Mouse (Mus musculus) hindbrain, embryonic 11.5 days (tissue): ENCODE results near the gene Mthfr. TPM values are rescaled to one million over a fixed set of nuclear protein-coding genes. Genes with fewer than 3 reads are reported as not detected.
"Not testable (repeated sequence)": the region's sequence is repeated elsewhere in the genome, so short reads cannot be mapped to it uniquely, and the experiment has no call there.

ENCODE experiments used
- ATAC-seq: fragments of 200-750 bp; cut with Nextera tagmentation; 2 replicates; pipeline ENCODE4 v1.8.0; 2017; ENCODE audit warnings: mild to moderate bottlenecking, moderate TSS enrichment, moderate library complexity; ENCODE audit not compliant: low FRiP score
- DNase-seq: peaks from one replicate; pipeline ENCODE4 v3.0.0-alpha.2; 2015; ENCODE audit warnings: low spot score
- H3K27ac ChIP-seq: fragments of 300-500 bp; sonication (generic); 2 replicates; pipeline ENCODE4 v1.5.1; 2014; ENCODE audit warnings: mild to moderate bottlenecking, low read depth, low read length
- H3K27me3 ChIP-seq: fragments of 300-500 bp; sonication (generic); 2 replicates; pipeline ENCODE4 v1.6.1; 2014; ENCODE audit warnings: mild to moderate bottlenecking, low read length, moderate library complexity, mixed read lengths; ENCODE audit not compliant: control insufficient read depth, insufficient read depth
- H3K36me3 ChIP-seq: fragments of 300-500 bp; sonication (generic); 2 replicates; pipeline ENCODE4 v1.6.1; 2014; ENCODE audit warnings: mild to moderate bottlenecking, low read length, moderate library complexity, mixed read lengths; ENCODE audit not compliant: control insufficient read depth, insufficient read depth
- H3K4me1 ChIP-seq: fragments of 300-500 bp; sonication (generic); replicated peaks from 2 replicates; pipeline ENCODE4 v1.6.1; 2014; ENCODE audit warnings: low read length, mixed read lengths; ENCODE audit not compliant: control insufficient read depth, insufficient read depth
- H3K4me2 ChIP-seq: fragments of 300-500 bp; sonication (generic); replicated peaks from 2 replicates; pipeline ENCODE4 v1.6.1; 2014; ENCODE audit warnings: mild to moderate bottlenecking, low read depth, low read length
- H3K4me3 ChIP-seq: fragments of 300-500 bp; sonication (generic); 2 replicates; pipeline ENCODE4 v1.5.1; 2014; ENCODE audit warnings: low read depth, low read length
- H3K9ac ChIP-seq: fragments of 300-500 bp; sonication (generic); 2 replicates; pipeline ENCODE4 v1.6.1; 2014; ENCODE audit warnings: low read depth, low read length
- H3K9me3 ChIP-seq: fragments of 300-500 bp; sonication (generic); 2 replicates; pipeline ENCODE4 v1.6.1; 2016; ENCODE audit warnings: low read length; ENCODE audit not compliant: control insufficient read depth
- WGBS: fragments of 180-500 bp; shearing (Covaris S2); extraction: QIAGEN DNeasy Blood & Tissue Kit; methylation state at CpG from one replicate; pipeline ENCODE4 v1.1.7; 2014; 5-methylcytosine and 5-hydroxymethylcytosine counted together
- polyA plus RNA-seq: library from polyadenylated mRNA; unstranded; fragments of >200 nt; fragmentation: Nextera tagmentation; extraction: Ambion mirVana; gene quantifications from 2 replicates; pipeline ENCODE4 v1.2.1, GENCODE M21; 2014

The Mthfr gene
- polyA plus RNA-seq, 1 experiment from 2014 or later: 19.6 TPM

DNA sequence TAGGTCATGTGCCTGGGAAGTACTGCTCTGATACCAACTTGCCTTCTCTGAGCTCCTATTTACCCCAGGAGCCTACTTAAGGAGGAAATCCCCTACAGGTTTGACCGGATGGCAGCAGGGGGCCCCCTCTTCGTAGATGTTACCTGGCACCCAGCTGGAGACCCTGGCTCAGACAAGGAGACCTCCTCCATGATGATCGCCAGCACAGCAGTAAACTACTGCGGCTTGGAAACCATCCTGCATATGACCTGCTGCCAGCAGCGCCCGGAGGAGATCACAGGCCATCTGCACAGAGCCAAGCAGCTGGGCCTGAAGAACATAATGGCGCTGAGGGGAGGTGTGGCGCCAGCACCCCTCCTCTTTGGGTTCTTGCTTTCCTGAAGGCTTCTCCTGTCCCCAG is 4.5 kb downstream of the Mthfr start:
- H3K27me3 ChIP-seq, DNase-seq, H3K4me2 ChIP-seq, H3K9ac ChIP-seq, H3K36me3 ChIP-seq, H3K4me3 ChIP-seq, ATAC-seq, H3K9me3 ChIP-seq, H3K27ac ChIP-seq: not testable (repeated sequence)
- H3K4me1 ChIP-seq: peaks cover 15% of the 10 kb centered on the region
- 85% methylated on average over 6 of the region's 8 CpGs for WGBS

- 100% methylated on average over 2 of the region's 2 CpGs for WGBS
- peaks cover 15% of the 10 kb centered on the region for H3K4me1 ChIP-seq
- peaks cover 5% of the 10 kb centered on the region for H3K36me3 ChIP-seq
- H3K27ac ChIP-seq: no peak overlapping the region
- DNase-seq (no peak), ATAC-seq (no peak)
- H3K9me3 ChIP-seq: no peaks in the 10 kb centered on the region
- no peak overlapping the region for H3K9ac ChIP-seq
- no peak overlapping the region for H3K4me3 ChIP-seq
- no peaks in the 10 kb centered on the region for H3K27me3 ChIP-seq
- no peak overlapping the region for H3K4me2 ChIP-seq
Observed at GRCm38 (mm10) chr4:148044113-148044512, 5.2 kb downstream of the Mthfr start.

GRCm38 (mm10) chr4:148046450-148047031 is 7.7 kb downstream of the Mthfr start:
- Histone ChIP-seq H3K9ac (no peak overlapping the region), H3K4me3 (no peak overlapping the region), H3K36me3 (peaks cover 5% of the 10 kb centered on the region), H3K4me2 (no peak overlapping the region), H3K27me3 (no peaks in the 10 kb centered on the region), H3K27ac (no peak overlapping the region), H3K4me1 (0 out of 2 replicates have a peak, but pooled peaks cover 6% of the 10 kb centered on the region), H3K9me3 (no peaks in the 10 kb centered on the region)
- no peak for ATAC-seq
- WGBS: 63% methylated on average over 4 of the region's 4 CpGs
- no peak for DNase-seq

DNA sequence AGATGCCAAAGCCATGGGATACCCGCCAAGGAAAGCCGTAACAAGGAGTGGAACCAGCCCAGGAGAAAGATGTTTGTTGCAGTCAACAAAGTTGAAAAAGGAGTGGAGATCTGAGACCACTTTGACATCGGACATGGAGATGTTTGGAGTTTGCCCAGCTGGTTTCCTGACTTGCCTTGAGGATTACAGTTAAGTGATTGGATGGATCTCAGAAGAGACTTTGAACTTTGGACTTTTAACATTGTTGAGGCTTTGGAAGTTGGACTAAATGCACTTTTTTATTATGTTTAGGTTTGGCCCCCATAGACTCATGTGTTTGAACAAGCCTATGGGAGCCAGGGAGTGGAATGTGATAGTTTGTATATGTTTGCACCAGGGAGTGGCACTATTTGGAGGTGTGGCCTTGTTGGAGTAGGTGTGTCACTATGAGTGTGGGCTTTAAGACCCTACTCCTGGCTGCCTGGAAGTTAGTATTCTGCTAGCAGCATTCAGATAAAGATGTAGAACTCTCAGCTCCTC is 11.6 kb downstream of the Mthfr start:
- ATAC-seq, H3K27ac ChIP-seq, H3K4me1 ChIP-seq, H3K9me3 ChIP-seq, H3K4me3 ChIP-seq, H3K9ac ChIP-seq, H3K4me2 ChIP-seq, DNase-seq, H3K27me3 ChIP-seq: not testable (repeated sequence)
- H3K36me3 ChIP-seq: peaks cover 12% of the 10 kb centered on the region
- WGBS: 95% methylated on average over 3 of the region's 3 CpGs

GRCm38 (mm10) chr4:148051046-148051776 is 12.3 kb downstream of the Mthfr start:
- Histone ChIP-seq H3K27me3 (no peaks in the 10 kb centered on the region), H3K9ac (no peak overlapping the region), H3K4me3 (no peak overlapping the region), H3K36me3 (peaks cover 20% of the 10 kb centered on the region), H3K4me2 (no peak overlapping the region), H3K9me3 (no peaks in the 10 kb centered on the region), H3K4me1 (no peaks in the 10 kb centered on the region), H3K27ac (no peak overlapping the region)
- 94% methylated on average over 13 of the region's 13 CpGs for WGBS
- no peak for DNase-seq
- no peak for ATAC-seq

DNA sequence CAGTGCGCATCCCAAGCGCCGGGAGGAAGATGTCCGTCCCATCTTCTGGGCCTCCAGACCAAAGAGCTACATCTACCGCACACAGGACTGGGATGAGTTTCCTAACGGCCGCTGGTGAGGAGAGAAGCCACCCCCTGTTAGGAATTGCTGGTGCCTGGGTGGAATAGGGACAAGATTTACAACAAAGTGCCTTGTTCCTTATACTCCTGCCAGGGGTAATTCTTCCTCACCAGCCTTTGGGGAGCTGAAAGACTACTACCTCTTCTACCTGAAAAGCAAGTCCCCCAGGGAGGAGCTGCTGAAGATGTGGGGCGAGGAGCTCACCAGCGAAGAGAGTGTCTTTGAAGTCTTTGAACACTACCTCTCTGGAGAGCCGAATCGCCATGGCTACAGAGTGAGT is 13.0 kb downstream of the Mthfr start:
- Histone ChIP-seq H3K27ac (no peak overlapping the region), H3K9ac (no peak overlapping the region), H3K27me3 (no peaks in the 10 kb centered on the region), H3K36me3 (peaks cover 24% of the 10 kb centered on the region), H3K4me3 (no peak overlapping the region), H3K4me1 (no peaks in the 10 kb centered on the region), H3K4me2 (no peak overlapping the region), H3K9me3 (no peaks in the 10 kb centered on the region)
- WGBS: 91% methylated on average over 11 of the region's 11 CpGs
- no peak for DNase-seq
- ATAC-seq: no peak

DNA sequence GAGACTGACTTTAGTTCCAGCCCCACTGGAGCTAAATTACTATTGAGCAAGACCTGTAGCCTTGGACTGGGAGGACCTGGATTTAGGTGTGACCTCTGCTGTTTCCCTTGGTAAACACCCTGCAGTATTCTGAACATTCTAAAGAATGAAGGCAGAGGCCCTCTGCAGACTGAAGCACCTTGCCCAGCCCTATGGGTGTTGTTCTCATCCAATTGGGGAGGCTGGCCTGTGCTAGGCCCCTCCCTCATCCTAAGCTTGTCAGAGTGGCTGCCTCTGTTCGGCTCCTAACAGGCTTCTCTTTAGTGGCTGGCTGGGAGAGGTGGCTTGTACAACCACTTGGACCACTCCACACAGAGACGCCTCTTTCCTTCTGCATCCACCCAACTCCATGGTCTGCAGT is 14.1 kb downstream of the Mthfr start:
- DNase-seq (no peak), ATAC-seq (no peak)
- H3K4me3 ChIP-seq: no peak overlapping the region
- no peaks in the 10 kb centered on the region for H3K9me3 ChIP-seq
- WGBS: 87% methylated on average over 2 of the region's 2 CpGs
- H3K4me2 ChIP-seq: no peak overlapping the region
- no peak overlapping the region for H3K27ac ChIP-seq
- peaks cover 26% of the 10 kb centered on the region for H3K36me3 ChIP-seq
- H3K27me3 ChIP-seq: no peaks in the 10 kb centered on the region
- no peak overlapping the region for H3K9ac ChIP-seq
- H3K4me1 ChIP-seq: no peaks in the 10 kb centered on the region

GRCm38 (mm10) chr4:148053417-148053920 is 14.6 kb downstream of the Mthfr start:
- DNase-seq: no peak
- Histone ChIP-seq H3K36me3 (peaks cover 24% of the 10 kb centered on the region), H3K9ac (no peak overlapping the region), H3K27ac (no peak overlapping the region), H3K9me3 (no peaks in the 10 kb centered on the region), H3K4me1 (no peaks in the 10 kb centered on the region), H3K4me3 (no peak overlapping the region), H3K27me3 (no peaks in the 10 kb centered on the region), H3K4me2 (no peak overlapping the region)
- no peak for ATAC-seq
- WGBS: 95% methylated on average over 12 of the region's 12 CpGs
